Mouse (Mus musculus): ENCODE measurements around the gene Nexn. TPM values are rescaled to one million over a fixed set of nuclear protein-coding genes. Genes with fewer than 3 reads are reported as not detected.
"Not testable (repeated sequence)": the region's sequence is repeated elsewhere in the genome, so short reads cannot be mapped to it uniquely, and the experiment has no call there.

Nexn gene
- polyA plus RNA-seq (2015; fragmentation: Nextera tagmentation; extraction: Ambion mirVana), result 1.6 and 1.8 TPM in 2 replicates

- no peak for ATAC-seq (ENCODE audit: low read depth)
- peaks cover 82% of the 10 kb centered on the region for H3K27me3 ChIP-seq
- H3K4me1 ChIP-seq (replicated peaks), result peaks cover 32% of the 10 kb centered on the region
- H3K4me3 ChIP-seq (replicated peaks), result peak within 1 kb of the TSS; percentile 62
- peak within 1 kb of the TSS; percentile 84 for H3K4me2 ChIP-seq
- H3K36me3 ChIP-seq, result no peaks in the 10 kb centered on the region
- peak within 1 kb of the TSS; percentile 69 for H3K9ac ChIP-seq
- 8% methylated on average over 13 of the region's 13 CpGs for WGBS (ENCODE audit: insufficient replicate concordance)
- no peak for DNase-seq
- no peaks in the 10 kb centered on the region for H3K9me3 ChIP-seq (replicated peaks)
- no peak within 1 kb of the TSS for H3K27ac ChIP-seq
Observed at GRCm38 (mm10) chr3:152266036-152266421, at the start of gene Nexn. Nexn (minus strand) TSS chr3:152266350.

- no peak overlapping the region for H3K4me3 ChIP-seq (replicated peaks)
- no peak overlapping the region for H3K4me2 ChIP-seq
- no peaks in the 10 kb centered on the region for H3K27me3 ChIP-seq
- H3K27ac ChIP-seq, result no peak overlapping the region
- H3K4me1 ChIP-seq (replicated peaks), result peaks cover 4% of the 10 kb centered on the region; the same call in 1 of the 2 replicates
- no peak overlapping the region for H3K9ac ChIP-seq
- WGBS (ENCODE audit: insufficient replicate concordance), result 12% methylated on average over 7 of the region's 7 CpGs
- peaks cover 19% of the 10 kb centered on the region for H3K36me3 ChIP-seq
- peak; percentile 62 for DNase-seq
- H3K9me3 ChIP-seq (replicated peaks), result no peaks in the 10 kb centered on the region
- peak; percentile 89 for ATAC-seq (ENCODE audit: low read depth)
Observed at GRCm38 (mm10) chr3:152315613-152316012, 49.5 kb upstream of the Nexn start.

- DNase-seq; H3K4me3 ChIP-seq (replicated peaks); H3K4me2 ChIP-seq; H3K27me3 ChIP-seq; H3K9ac ChIP-seq; H3K4me1 ChIP-seq (replicated peaks); ATAC-seq (ENCODE audit: low read depth); H3K9me3 ChIP-seq (replicated peaks); H3K27ac ChIP-seq: not testable (repeated sequence)
- H3K36me3 ChIP-seq, result peaks cover 20% of the 10 kb centered on the region; the same call in 1 of the 2 replicates
- 74% methylated on average over 14 of the region's 14 CpGs for WGBS (ENCODE audit: insufficient replicate concordance)
Observed at GRCm38 (mm10) chr3:152314666-152315065, 48.5 kb upstream of the Nexn start.

GRCm38 (mm10) chr3:152309250-152309645 lies 43.1 kb upstream of the Nexn start:
- Histone ChIP-seq H3K9ac (no peak overlapping the region), H3K4me3 (replicated peaks) (no peak overlapping the region), H3K4me2 (no peak overlapping the region), H3K9me3 (replicated peaks) (no peaks in the 10 kb centered on the region), H3K27ac (peak overlapping the region; percentile 37), H3K27me3 (no peaks in the 10 kb centered on the region), H3K36me3 (peaks cover 29% of the 10 kb centered on the region), H3K4me1 (replicated peaks) (peaks cover 23% of the 10 kb centered on the region)
- ATAC-seq (ENCODE audit: low read depth) (no peak), DNase-seq (no peak)
- 75% methylated on average over 9 of the region's 9 CpGs for WGBS (ENCODE audit: insufficient replicate concordance)

- no peaks in the 10 kb centered on the region for H3K9me3 ChIP-seq (replicated peaks)
- DNase-seq (no peak), ATAC-seq (ENCODE audit: low read depth) (peak; percentile 73)
- no peak overlapping the region for H3K4me3 ChIP-seq (replicated peaks)
- H3K4me2 ChIP-seq, result no peak overlapping the region
- whole genome bisulfite sequencing (ENCODE audit: insufficient replicate concordance), result 32% methylated on average over 10 of the region's 10 CpGs
- H3K27ac ChIP-seq, result peak overlapping the region; percentile 37
- no peak overlapping the region for H3K9ac ChIP-seq
- H3K27me3 ChIP-seq, result no peaks in the 10 kb centered on the region
- peaks cover 26% of the 10 kb centered on the region for H3K36me3 ChIP-seq
- H3K4me1 ChIP-seq (replicated peaks), result peaks cover 25% of the 10 kb centered on the region
Observed at GRCm38 (mm10) chr3:152308485-152309249, 42.5 kb upstream of the Nexn start.

GRCm38 (mm10) chr3:152305971-152306370 lies 39.8 kb upstream of the Nexn start:
- no peak overlapping the region for H3K4me2 ChIP-seq
- no peak overlapping the region for H3K4me3 ChIP-seq (replicated peaks)
- peaks cover 25% of the 10 kb centered on the region for H3K4me1 ChIP-seq (replicated peaks)
- H3K27me3 ChIP-seq, result no peaks in the 10 kb centered on the region
- no peaks in the 10 kb centered on the region for H3K9me3 ChIP-seq (replicated peaks)
- peaks cover 19% of the 10 kb centered on the region; the same call in 1 of the 2 replicates for H3K36me3 ChIP-seq
- WGBS (ENCODE audit: insufficient replicate concordance), result 67% methylated on average over 4 of the region's 4 CpGs
- ATAC-seq (ENCODE audit: low read depth) (no peak), DNase-seq (no peak)
- no peak overlapping the region for H3K9ac ChIP-seq
- no peak overlapping the region for H3K27ac ChIP-seq

- 74% methylated on average over 8 of the region's 8 CpGs for WGBS (ENCODE audit: insufficient replicate concordance)
- Histone ChIP-seq H3K9me3 (replicated peaks) (no peaks in the 10 kb centered on the region), H3K4me2 (no peak overlapping the region), H3K4me1 (replicated peaks) (peaks cover 24% of the 10 kb centered on the region), H3K9ac (no peak overlapping the region), H3K36me3 (peaks cover 19% of the 10 kb centered on the region; the same call in 1 of the 2 replicates), H3K4me3 (replicated peaks) (no peak overlapping the region), H3K27ac (no peak overlapping the region), H3K27me3 (no peaks in the 10 kb centered on the region)
- no peak for DNase-seq
- no peak for ATAC-seq (ENCODE audit: low read depth)
Observed at GRCm38 (mm10) chr3:152305080-152305479, 38.9 kb upstream of the Nexn start.

GRCm38 (mm10) chr3:152304093-152304815 lies 38.1 kb upstream of the Nexn start:
- Histone ChIP-seq H3K9ac (no peak overlapping the region), H3K27me3 (no peaks in the 10 kb centered on the region), H3K27ac (no peak overlapping the region), H3K36me3 (peaks cover 14% of the 10 kb centered on the region; the same call in 1 of the 2 replicates), H3K4me1 (replicated peaks) (peaks cover 16% of the 10 kb centered on the region), H3K9me3 (replicated peaks) (no peaks in the 10 kb centered on the region), H3K4me2 (no peak overlapping the region), H3K4me3 (replicated peaks) (no peak overlapping the region)
- ATAC-seq (ENCODE audit: low read depth) (no peak), DNase-seq (no peak)
- WGBS (ENCODE audit: insufficient replicate concordance), result 60% methylated on average over 6 of the region's 6 CpGs

GRCm38 (mm10) chr3:152302991-152303390 lies 36.8 kb upstream of the Nexn start:
- Histone ChIP-seq H3K4me1 (replicated peaks) (0 out of 2 replicates have a peak, but pooled peaks cover 5% of the 10 kb centered on the region), H3K9me3 (replicated peaks) (no peaks in the 10 kb centered on the region), H3K4me2 (no peak overlapping the region), H3K27ac (no peak overlapping the region), H3K9ac (no peak overlapping the region), H3K27me3 (no peaks in the 10 kb centered on the region), H3K36me3 (peaks cover 14% of the 10 kb centered on the region; the same call in 1 of the 2 replicates), H3K4me3 (replicated peaks) (no peak overlapping the region)
- DNase-seq (no peak), ATAC-seq (ENCODE audit: low read depth) (no peak)
- WGBS (ENCODE audit: insufficient replicate concordance), result 80% methylated on average over 9 of the region's 9 CpGs

- 80% methylated on average over 14 of the region's 14 CpGs for WGBS (ENCODE audit: insufficient replicate concordance)
- no peaks in the 10 kb centered on the region for H3K9me3 ChIP-seq (replicated peaks)
- H3K27ac ChIP-seq, result no peak overlapping the region
- ATAC-seq (ENCODE audit: low read depth), result no peak
- no peak overlapping the region for H3K9ac ChIP-seq
- H3K27me3 ChIP-seq, result no peaks in the 10 kb centered on the region
- DNase-seq, result no peak
- H3K36me3 ChIP-seq, result peaks cover 21% of the 10 kb centered on the region; the same call in 1 of the 2 replicates
- H3K4me1 ChIP-seq (replicated peaks), result 0 out of 2 replicates have a peak, but pooled peaks cover 3% of the 10 kb centered on the region
- H3K4me3 ChIP-seq (replicated peaks), result no peak overlapping the region
- no peak overlapping the region for H3K4me2 ChIP-seq
Observed at GRCm38 (mm10) chr3:152300376-152301337, 34.5 kb upstream of the Nexn start.
